Mouse (Mus musculus) R1 (cell line): Measurements from ENCODE around the gene Plekhg1.
A peak's percentile ranks its signal among the peaks of the same experiment; 100 is the strongest.

Experiments
- DNase-seq: peaks from one replicate; pipeline ENCODE4 v3.0.0-alpha.2; 2018; ENCODE audit warnings: low read depth, low spot score

Plekhg1 gene

DNA sequence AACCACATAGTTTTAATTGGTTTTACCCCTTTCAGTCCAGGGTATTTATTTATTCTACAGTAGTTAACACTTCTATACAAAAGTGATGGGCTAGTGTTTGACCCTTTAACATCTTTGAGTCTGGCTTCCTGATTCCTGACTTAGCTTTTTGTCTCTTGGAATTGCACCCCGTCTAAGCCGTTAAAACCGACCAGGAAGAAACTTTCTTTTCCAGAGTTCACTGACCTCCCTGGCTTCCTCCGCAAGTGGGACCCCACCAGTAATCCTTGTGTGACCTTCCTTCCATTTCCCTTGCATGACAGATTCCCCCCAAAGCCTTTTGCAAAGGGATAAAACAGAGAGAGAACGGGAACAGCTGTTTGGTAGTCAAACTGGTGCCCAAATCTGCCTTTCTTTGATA lies 1.6 kb downstream of the Plekhg1 start:
- DNase-seq, result peak; percentile 10

DNA sequence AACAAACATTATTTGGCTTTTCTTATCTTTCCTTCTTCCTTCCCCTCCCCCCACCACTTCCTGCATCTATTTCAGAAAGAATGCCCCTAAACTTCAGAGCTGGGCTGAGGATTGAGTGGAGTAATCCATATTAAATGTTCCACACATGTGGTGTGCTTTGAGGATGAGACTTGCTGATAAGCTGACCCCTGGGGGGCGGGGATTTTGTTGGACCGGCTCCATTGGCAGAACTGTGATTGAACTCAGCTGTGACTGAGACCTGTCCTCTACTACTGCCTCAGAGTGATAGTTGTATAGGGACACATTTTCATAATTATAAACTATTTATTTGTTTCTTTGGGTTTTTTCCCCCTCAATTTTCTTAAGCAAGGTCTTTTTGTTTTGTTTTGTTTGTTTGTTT lies 2.9 kb downstream of the Plekhg1 start:
- DNase-seq, result no peak

DNA sequence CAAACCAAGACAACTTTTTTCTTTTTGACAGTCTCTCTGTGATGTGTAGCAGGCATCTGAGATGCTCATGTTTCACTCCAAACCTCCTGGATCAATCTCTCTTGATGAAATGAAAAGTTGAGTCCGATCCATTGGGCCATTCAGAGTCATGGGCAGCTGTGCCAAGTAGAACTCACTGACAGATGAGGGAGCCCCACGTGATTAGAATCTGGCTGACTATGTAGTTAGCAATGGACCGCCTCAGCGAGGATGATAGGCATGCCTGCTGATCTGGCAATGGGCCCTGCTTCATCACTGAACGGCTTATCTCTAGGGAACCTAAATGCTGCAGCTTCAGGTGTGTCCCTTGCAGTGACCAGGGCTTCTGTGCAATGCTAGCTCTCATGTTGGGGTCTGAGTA lies 3.7 kb downstream of the Plekhg1 start:
- DNase-seq, result no peak

DNA sequence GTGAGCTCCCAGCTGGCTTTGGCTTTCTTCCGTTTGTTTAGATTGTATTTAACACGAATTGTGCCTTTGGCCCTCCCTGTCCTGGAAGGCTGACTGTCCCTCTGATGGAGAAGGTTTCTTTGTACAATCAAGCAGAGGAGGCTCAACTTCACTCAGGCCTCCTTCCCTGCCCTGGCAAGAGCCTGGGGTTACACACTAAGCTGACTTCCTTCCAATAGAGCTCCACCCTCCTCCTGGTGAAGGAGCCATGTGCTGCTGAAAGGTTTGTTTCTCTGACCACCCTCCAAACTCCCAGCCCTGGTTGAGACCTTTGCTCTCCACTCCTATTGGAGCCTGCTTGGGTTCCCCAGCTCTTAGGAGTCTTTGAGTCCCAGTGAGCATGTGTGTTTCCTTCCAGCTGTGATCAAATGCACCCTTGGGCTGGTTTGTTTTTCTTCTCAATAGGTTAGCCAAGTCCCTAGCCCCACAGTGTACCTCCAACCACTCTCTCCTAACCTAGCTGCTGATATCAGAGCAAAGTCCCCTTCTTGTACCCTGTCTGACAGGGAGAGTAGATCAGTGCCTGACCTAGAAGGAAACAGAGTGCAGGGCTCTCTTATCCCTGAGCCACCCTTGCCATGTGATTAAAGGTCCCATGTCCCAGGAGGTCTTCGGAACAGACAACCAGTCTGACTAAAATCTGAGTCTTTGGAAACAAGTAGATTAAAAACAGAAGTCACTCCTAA lies 6.8 kb downstream of the Plekhg1 start:
- DNase-seq, result no peak

DNA sequence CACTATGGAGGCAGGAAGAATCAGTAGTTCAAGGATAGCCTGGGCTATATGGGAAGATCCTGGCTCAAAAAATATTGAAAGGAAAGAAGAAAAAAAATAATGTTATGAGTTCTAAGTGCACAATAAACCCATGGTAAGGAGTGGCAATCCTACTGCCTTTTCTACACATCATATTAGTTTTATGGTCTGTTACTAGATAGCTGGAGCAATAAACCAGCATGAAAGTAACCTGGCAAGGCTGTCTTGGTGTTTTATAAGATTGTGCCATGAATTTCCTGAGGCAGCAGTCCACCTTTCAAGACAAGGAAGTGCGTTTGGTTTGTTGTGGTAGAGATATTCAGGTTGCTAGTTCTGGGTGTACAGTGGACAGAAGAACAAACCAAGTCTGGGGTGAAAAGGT lies 9.4 kb downstream of the Plekhg1 start:
- no peak for DNase-seq

- no peak for DNase-seq
These were observed 21.8 kb downstream of the Plekhg1 start for GRCm38 (mm10) chr10:3761992-3762391.

- no peak for DNase-seq
These were observed 23.0 kb downstream of the Plekhg1 start for GRCm38 (mm10) chr10:3763199-3763598.

DNA sequence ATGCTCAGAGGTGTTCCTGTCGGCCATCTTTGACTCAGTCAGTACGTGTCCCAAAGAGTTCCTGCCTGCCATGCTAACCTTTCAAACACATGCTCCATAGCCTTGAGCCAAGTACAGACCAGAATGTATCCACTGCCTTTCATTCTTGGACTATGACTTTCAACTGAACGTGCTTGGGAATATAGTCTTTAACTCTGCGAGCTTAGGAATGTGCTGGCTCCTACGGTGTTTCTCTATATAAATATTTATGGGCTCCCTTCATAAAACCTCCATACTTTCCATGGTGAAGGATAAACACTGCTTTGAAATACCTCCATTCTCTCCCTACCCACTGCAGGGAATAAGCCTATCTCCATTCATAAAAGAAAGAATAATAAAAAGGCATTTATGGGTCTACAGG lies 29.0 kb downstream of the Plekhg1 start:
- DNase-seq, result no peak

GRCm38 (mm10) chr10:3774330-3774729 lies 34.2 kb downstream of the Plekhg1 start:
- no peak for DNase-seq

DNA sequence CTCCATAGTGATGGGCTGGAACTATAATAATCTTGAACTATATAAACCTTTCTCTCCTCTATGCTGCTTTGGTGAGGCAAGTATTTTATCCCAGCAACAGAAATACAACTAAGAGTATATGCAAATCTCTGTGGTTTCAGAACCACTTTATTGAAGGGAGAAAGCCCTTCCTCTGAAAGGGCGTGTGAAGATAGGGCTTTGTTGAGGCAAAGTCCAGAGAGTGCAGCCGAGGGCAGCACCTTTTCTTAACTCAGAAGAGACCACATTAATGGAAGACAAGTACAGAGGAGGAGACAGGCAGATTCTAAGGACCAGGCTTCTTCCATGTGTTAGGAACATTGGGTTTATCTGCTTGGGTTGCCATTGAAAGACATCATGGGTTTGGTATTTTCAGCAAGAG lies 36.6 kb downstream of the Plekhg1 start:
- DNase-seq, result no peak

- peak; percentile 73 for DNase-seq
These were observed 45.2 kb downstream of the Plekhg1 start for GRCm38 (mm10) chr10:3785362-3785761.

- no peak for DNase-seq
These were observed 46.4 kb downstream of the Plekhg1 start for GRCm38 (mm10) chr10:3786531-3786930.

- DNase-seq, result no peak
These were observed 46.8 kb downstream of the Plekhg1 start for GRCm38 (mm10) chr10:3787006-3787405.

DNA sequence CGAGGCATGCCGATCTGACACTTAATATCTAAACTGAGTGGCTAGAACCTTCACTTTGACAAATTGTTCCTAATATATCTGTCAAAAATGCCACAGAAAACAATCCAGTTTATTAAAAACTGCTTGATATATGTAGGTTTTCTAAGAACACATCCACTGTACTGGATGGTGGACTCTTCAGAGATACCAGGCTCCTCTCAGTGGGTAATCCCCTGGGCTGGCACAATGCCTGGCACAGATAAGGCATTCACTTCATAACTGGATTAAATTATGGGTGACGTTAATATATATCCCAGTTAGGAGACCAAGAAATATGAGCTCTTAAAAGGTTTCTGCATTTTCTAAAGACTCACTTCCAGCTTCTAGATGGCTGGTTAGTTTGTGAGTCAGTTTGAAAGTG lies 53.7 kb downstream of the Plekhg1 start:
- DNase-seq, result no peak

- no peak for DNase-seq
These were observed 59.3 kb downstream of the Plekhg1 start for GRCm38 (mm10) chr10:3799455-3799854.

DNA sequence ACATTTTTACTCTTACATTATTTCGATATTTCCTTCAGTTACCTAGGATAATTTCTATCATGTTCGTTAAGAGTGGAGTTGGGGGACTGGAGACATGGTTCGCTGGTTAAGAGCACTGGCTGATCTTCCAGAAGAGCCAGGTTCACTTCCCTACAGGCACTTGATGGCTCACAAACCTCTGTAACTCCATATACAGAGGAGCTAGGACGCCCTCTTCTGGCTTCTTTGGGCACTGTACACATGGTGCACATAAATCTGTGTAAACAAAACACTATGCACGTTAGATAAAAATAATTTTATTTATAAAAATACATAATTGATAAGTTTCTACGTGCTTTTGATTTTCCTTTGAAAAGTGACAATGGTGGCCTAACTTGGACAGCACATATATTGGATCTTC lies 61.1 kb downstream of the Plekhg1 start:
- DNase-seq, result peak; percentile 63

DNA sequence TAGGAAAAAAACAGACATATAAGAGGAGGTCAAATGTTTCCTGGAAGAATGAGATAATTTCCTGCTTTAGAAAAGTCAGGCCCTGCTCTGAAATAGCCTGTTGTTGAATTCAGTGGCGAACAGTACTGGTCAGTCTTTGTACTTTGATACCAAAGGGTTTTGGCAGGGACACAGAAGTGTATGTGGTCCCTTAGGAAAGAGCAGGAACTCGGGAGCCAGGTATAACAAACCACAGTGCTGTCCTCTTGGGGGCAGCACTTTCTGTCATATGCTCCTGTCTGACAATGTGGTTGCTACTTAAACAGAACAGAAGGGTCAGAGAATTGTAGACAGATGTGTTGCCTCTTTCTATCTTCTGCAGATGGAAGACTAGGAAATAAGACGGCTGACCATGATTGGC lies 65.2 kb downstream of the Plekhg1 start:
- DNase-seq, result peak; percentile 28

- DNase-seq, result no peak
These were observed 67.8 kb downstream of the Plekhg1 start for GRCm38 (mm10) chr10:3807980-3808379.

DNA sequence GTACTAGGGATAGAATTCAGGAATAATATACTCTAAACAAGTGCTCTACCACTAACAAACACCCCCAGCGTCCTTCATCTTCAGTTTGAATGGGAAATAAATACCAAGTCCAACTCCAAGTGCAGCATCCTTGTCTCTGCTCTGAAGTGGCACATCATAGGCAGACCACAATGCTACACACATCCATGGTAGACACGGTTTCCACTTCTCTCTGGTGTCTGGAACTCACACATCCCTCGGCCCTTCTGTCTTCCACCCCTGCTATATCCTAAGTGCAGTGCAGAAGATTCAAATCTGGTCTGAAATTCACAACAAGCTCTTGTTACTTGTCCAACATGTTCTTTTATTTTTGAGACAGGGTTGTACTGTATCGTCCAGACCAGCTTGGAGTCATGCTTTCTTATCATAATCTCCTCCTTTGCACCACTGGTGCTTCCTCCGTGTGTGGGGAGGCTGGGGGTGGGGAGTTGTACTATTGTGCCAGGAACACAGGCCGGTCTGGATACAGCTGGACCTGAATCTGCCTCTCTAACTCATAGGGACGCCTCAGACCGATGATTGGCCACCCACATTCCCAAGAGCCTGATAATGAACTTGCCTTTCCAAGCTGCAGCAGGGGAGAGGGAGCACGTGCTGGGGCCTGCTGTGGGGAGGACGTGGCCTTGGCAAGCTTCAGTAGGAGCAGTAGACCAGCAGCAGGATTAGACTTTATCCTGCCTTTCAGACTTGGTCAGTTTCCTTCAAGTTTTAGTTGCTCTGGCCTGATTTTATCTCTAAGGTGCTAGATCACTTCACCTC lies 70.5 kb downstream of the Plekhg1 start:
- DNase-seq, result no peak

DNA sequence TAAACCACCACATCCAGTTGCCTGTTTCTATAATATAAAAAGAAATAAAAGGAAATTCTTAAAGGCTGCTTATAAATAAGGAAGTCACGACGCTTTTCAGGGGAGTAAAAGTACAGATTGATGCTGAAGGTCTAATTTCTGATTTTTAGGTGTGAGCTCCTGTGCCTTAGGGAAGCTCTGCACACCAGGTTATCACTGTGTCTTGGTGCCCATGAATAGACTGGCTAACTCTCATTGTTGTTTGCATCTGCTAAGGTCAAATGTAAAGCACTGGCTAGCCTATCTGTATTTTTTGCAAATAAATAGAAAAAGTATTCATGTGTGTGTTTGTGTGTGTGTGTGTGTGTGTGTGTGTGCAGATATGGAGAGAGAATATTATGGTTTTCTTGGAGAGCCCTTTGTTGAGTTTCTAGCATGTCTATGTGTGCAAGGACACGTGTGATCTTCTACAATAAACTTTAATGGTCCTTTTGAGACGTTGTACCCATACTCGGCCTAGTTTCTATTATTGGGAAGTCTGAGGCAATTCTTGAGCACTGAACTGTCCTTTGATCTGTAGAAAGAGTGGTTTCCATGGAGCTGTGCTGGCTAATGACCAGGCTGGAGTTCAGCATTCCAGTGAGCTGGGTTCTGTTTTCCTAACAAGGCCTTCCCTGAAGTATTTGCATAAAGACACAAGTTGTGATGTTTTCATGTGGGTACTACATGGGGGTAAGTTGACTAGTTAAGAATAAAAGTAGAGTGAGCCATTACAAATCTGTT lies 79.0 kb downstream of the Plekhg1 start:
- no peak for DNase-seq

DNA sequence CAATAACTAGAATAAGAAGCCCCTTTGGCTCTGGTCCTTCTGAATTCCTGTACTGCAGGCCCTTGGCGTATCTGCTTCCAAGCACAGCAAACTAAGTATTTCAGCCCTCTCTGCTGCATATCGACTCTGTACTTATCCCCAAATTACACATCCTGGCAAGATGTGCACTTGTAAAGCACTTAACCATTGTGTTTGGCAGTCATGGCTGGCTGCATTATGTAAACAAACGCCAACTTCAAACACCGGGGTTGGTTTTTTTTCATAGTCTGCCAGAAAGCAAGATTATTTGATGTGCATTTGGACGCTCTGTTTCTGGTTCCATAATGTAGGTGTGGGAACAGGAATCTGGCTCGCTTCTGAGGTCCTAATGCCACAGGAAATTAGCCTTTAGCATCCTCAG lies 83.7 kb downstream of the Plekhg1 start:
- DNase-seq, result no peak

DNA sequence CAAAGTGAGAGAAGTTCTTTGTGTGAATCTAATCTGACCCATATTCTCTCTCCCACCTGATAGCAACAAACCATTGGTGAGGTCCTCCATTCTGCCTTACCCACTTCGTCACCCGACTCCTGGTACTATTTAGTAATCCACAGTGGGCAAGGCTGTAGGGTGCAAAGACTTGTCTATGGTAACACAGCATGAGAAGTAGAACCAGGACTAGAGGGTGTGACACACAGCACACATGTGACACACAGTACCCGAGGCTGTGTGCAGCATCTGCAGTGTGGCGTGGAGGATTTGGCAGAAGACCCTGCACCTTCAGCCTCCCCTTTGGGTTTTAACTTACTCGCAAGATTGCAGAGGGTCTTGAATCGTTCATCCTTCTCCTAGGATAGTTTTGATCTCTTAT lies 85.9 kb downstream of the Plekhg1 start:
- DNase-seq, result no peak
